Mouse (Mus musculus) adrenal gland, postnatal 14 days (tissue): Measurements from ENCODE around the gene Limch1. TPM values are rescaled to one million over a fixed set of nuclear protein-coding genes. Genes with fewer than 3 reads are reported as not detected.

Experiments used
- DNase-seq: peaks from one replicate; pipeline ENCODE4 v3.0.0; 2021; ENCODE audit warnings: mixed read lengths
- total RNA-seq: library from RNA; stranded (reverse); gene quantifications from 2 replicates; pipeline ENCODE4 v1.2.3, GENCODE M21; 2021

The Limch1 gene
- total RNA-seq, 1 experiment from 2014 or later, result 96.8 TPM

DNA sequence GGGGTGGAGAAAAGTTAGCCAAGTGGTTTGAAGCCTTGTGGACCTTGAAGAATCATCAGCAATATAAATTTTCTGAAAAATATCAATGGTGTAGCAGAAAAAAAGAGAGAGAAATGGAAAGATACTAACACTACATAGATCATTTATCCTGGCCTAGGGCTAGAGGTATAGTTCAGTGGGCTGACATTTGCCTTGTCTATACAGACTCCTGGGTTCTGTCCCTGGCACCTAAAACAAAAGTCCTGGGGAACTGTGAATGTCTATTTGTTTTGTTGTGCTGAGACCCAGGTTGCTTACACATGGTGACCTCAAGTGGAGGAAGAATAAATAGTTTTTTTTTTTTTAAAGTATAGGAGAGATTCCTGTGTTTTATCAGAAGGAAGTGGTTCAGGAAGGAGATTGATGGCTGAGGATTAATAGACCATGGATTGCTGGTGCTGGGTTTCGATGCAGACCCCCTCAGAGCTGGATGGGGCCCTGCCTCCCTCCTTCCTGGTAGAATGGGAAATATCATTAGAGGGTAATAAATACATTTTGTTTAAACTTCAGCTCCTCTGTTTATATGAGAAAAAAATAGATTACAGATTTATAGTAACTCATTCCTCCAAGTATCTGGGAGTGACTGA is 40.5 kb downstream of the Limch1 start:
- no peak for DNase-seq

GRCm38 (mm10) chr5:66786621-66787061 is 41.0 kb downstream of the Limch1 start:
- DNase-seq, result no peak

GRCm38 (mm10) chr5:66789041-66789440 is 43.4 kb downstream of the Limch1 start:
- no peak for DNase-seq

DNA sequence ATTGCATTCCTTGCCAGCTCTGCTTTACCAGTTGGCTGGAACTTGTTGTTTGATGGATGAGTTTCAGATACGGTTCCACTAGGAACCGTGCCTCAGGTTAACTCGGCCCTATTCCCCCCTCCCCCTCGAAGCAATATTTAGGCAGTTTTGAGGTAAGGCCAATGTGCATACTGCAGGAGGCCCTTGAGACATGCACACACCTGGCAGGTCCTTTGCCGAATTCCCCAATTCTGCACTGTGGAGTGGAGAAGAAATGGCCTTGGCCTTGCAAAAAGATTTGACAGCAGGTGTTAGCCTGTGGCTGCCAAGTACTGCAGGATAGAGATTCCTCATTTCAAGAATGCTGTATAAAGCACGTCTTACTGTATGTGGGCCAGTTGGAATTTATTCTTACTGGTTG is 45.5 kb downstream of the Limch1 start:
- DNase-seq, result no peak

DNA sequence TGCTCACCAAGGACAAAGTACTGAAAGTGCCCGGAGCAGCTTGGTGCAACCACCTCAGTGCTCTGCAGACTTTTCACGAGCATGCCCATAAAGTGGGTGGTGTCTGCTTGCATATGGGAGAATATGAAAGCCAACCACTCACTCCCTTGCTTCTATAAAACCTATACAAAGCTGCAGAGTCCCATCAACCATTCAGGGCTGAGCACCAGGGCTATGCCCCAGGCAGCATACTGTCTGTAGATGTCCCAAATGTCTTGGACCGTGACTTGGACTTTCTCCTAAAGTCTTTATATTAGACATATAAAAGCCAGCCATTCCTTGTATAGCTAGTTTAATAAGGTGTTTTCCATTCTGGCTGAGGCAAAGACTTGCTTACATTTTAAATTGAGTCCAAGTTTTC is 47.6 kb downstream of the Limch1 start:
- no peak for DNase-seq

DNA sequence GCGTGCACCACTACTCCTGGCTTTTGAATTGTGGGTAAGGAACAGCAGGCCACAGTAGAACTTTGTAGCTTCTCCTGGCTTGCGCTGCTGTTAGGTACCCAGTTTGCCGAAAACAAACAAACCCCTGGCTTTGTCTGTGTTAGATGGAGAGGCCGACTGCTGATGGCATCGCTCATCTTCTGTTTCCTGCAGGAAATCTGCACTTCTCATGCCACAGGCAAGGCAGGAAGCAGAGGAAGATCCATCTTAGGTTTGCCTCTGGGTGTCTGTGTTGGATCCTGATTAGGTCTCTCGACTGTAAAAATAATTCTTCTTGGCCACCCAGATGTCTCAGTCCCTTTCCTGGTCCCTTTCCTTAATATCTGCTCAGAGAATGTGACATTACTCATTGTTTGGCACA is 51.7 kb downstream of the Limch1 start:
- DNase-seq, result peak; percentile 26

DNA sequence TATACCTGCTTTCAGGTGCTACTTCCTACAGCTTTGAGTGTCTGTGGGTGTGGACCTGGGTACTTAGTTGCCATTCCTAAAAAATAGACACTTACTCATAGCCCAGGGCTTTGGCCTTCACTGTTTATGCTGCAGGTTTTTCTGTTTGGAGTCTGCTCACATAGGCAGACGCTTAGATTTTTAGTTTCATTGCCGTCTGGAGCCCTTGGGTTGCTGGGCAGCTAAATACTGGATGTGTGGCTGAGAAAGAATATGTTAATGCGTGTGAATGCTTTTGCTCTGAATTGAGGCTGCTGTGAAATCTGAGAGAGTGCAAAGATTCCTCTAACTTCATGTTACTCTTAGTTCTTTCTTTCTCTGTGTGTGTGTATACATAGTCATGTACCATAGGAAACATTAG is 52.5 kb downstream of the Limch1 start:
- no peak for DNase-seq

DNA sequence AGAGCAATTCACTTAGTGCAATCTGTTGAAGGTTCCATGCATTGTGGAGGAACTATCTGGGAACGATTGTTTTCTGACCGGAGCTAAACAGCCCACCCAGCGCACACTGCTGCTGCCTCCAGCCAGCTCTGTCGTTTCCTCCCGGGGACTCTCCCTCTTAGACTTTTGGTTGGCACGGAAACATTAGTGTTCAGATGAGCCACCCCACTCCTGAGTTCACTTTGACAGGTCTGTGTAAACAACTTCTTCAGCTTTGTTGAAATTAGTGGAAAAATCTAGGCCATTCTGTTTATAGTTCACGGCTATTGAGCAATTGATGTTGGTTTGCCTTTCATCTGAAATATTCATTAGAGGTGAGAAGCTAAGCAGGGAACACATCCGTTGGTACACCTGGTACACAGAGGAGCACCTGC is 53.0 kb downstream of the Limch1 start:
- DNase-seq, result peak; percentile 40

DNA sequence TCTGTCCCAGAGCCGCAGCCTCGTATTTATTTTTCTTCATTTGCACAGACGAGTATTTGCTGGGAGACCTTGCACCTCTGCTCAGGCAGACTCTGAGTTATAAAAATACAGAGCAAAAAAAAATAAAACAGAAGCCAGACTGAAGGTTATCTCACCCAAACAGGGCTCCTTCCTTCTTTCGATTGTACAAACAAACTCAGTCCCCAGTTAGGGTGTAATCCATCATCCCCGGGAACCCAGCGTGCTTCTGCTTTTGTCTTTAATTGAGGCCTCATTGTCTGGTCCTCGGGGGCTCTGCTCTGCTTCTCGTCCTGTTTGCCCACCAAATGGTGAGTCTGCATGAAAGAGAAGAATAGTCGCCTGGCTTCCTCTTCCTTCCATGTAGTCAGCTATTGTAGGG is 54.6 kb downstream of the Limch1 start:
- peak; percentile 39 for DNase-seq

GRCm38 (mm10) chr5:66800977-66801376 is 55.4 kb downstream of the Limch1 start:
- no peak for DNase-seq

DNA sequence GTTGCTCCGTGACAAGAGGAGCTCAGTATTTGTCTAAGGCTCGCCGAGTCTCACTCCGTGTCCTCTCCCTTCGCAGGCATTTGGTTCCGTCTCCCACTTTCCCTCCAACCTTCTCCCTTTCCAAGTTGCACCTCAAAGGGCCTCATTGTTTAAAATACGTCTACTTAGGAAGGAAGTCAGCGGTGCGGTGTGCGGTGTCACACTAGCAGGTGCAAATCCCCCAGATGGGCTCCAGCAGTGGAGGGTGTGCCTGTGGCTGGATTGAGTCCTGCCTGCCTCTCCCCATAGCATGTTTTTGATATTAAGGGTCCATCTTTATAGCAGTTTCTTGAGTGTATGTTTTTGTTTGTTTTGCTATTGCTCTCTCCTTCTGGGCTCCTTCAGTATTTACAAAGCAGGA is 56.6 kb downstream of the Limch1 start:
- DNase-seq, result no peak

- no peak for DNase-seq
Measured at GRCm38 (mm10) chr5:66806335-66806734, 60.7 kb downstream of the Limch1 start.

DNA sequence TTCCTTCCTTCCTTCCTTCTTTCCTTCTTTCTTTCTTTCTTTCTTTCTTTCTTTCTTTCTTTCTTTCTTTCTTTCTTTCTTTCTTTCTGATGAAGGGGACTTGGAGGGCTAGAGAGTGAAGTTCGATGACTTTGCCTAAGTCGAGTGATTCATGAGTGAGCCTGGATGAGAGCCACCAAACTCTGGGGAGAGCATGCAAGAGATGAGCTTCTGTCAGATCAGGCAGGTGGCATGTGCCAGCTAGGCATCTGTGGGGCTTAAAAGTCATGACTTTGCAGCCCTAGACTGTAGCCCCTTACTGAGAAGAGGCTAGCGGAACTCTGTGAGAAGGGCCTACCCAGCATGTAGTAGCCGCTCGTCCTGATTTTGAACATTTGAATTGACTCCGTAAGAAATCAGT is 62.1 kb downstream of the Limch1 start:
- no peak for DNase-seq

GRCm38 (mm10) chr5:66809016-66809570 is 63.5 kb downstream of the Limch1 start:
- no peak for DNase-seq

DNA sequence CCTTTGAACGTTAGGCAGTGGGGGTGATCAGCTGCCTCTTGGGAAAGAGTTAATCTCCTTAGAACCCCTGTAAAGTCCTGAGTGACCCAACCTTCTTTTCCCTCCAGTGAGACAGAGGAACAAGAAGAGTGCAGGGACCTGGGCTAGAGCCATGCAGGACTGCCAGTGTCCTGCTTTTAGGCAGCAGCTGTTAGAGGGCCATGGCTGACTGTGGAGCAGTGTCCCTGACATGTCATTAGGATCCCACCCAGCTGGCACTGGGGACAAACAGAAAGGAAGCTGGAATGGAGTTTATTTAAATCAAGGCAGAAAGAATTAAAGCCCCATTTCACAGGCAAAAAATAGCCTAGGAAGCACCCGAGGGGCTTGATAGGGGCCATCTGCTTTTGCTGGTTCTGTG is 64.8 kb downstream of the Limch1 start:
- DNase-seq, result no peak

- DNase-seq, result no peak
Measured at GRCm38 (mm10) chr5:66814674-66815073, 69.0 kb downstream of the Limch1 start.

- no peak for DNase-seq
Measured at GRCm38 (mm10) chr5:66815877-66816276, 70.2 kb downstream of the Limch1 start.

DNA sequence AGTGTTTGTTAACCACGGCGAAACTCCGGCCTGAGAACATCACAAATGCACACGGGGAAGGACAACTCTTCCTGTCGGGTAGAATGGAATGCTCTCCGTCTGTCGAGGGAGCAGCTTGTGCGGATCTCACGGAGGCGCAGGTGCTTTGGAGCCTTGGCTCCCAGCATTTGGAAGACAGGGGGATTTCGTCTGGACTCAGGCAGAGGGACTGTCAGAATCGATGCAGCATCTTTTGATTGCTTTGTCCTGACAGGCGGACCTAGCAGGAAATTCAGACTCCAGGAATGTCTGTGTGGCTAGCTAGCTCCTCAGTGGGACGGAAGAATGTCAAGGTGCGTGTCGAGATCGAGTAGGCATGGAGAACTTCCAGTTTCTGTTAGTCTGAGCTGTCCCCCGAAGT is 71.1 kb downstream of the Limch1 start:
- DNase-seq, result no peak

- no peak for DNase-seq
Measured at GRCm38 (mm10) chr5:66817184-66817956, 71.7 kb downstream of the Limch1 start.

GRCm38 (mm10) chr5:66822500-66823205 is 77.0 kb downstream of the Limch1 start:
- no peak for DNase-seq

DNA sequence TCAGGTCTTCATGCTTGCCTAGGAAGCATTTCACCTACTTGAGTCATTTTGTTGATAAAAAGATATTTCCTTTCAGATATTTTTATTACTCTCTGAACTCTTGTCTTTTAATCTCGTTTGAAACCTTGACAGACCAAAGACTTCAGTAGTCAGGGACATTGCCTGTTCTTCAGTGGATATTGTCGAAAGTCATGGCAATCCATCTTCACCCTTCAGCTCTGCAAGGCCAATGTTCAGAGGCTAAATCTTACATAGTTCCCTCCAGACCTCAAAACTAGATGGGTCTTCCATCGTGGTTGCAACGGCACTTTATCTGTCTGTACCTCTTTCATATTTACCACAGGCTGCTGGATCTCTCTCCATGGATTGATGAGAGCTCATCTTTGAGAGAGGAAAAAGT is 80.0 kb downstream of the Limch1 start:
- peak; percentile 45 for DNase-seq

DNA sequence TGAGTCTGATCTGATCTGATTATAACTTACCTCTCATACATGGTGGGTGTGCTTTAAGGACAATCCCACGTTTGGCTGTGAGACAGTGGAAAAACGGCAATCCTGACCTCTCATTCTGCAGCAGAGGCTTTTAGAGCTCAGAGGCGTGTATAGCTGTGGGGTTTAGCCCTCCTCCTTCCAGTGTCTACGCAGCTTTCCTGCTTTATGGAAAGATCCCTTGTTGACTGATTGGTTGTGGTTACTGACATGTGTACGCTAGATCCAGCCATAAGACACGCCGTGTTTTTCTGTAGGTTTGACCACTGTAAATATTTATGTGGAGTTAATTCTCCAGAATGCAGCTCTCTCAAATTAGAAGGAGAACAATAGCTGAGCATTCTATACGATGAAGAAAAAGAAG is 81.2 kb downstream of the Limch1 start:
- no peak for DNase-seq

DNA sequence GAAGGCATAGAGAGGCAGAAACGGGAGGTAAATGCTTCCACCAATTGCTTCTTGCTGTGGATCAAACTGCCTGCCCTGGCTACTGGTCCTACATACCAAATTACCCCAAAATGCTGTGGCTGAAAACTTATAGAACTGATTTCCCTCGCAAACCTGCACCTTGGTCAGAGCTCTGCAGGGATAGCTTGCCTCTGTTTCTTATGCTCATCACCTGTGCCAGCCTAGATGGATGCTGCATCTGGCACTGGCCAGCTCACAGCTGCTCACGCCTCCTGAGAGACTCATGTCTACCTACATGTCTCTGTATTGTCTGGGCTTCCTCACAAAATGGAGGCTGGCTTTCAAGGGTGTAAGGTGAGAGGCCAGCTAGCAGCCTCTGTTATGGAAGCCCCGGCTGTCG is 83.9 kb downstream of the Limch1 start:
- no peak for DNase-seq
